13 mouse cellular contexts compared by ENCODE assay signal in genomic region chr2:62293846-62294245, GRCm38 (mm10).
DNase-seq lines count a peak whose midpoint lies in the region; ATAC-seq lines count a peak whose summit lies in the region.
"Had no signal": no experiment of that assay in that cellular context is flagged by ENCODE, and none has a peak within 500 bp of the region (broad histone marks: within the 10 kb centered on the region; RNA-seq: fewer than 3 reads in every experiment).

No protein-coding gene starts in this region.

- peak; percentile 63 to 65 for DNase-seq in cerebellum, postnatal 10 days
- no peak for DNase-seq in cerebellum, adult 11-12 months
- peak; percentile 36 for DNase-seq in left cerebral cortex, postnatal 4 days
- no peak for DNase-seq in left cerebral cortex, adult 8-10 months (ENCODE audit: low spot score in 2 of 2)
- no peak for DNase-seq in left cerebral cortex, postnatal 10 days (ENCODE audit: extremely low spot score in 1 of 2, low spot score in 2 of 2)
- no peak for DNase-seq in adrenal gland, postnatal 14 days
- DNase-seq: cerebellum, postnatal 36 days; heart, adult 2 months; kidney, postnatal 14 days; liver, postnatal 0 days had no signal

- intact Hi-C loops in left cerebral cortex, postnatal 4 days (cut with DNase I): no loop called here
- intact Hi-C loops in left cerebral cortex, postnatal 10 days (cut with DNase I): no loop called here

- peak; percentile 72 for ATAC-seq in activated CD4-positive, CD25-positive, alpha-beta regulatory T cell, adult 4 months
- ATAC-seq in megakaryocyte, adult 5-6 weeks (ENCODE audit: poor library complexity, severe bottlenecking): peak; percentile 27; the same call in 1 of the 2 replicates
- ATAC-seq: intestine, postnatal 0 days; liver, postnatal 0 days had no signal

Comparison
In these comparisons a context has a peak if more than half of its experiments do, and no peak if none do; other contexts are left out.
1. DNase-seq: peak in cerebellum, postnatal 10 days (2 of 2) and left cerebral cortex, postnatal 4 days (single experiment); none in cerebellum, adult 11-12 months (single experiment), left cerebral cortex, adult 8-10 months (0 of 2), left cerebral cortex, postnatal 10 days (0 of 2) and adrenal gland, postnatal 14 days (single experiment).